Mouse (Mus musculus) embryonic facial prominence, embryonic 14.5 days (tissue): ENCODE results near the gene Olfr1415. TPM values are rescaled to one million over a fixed set of nuclear protein-coding genes. Genes with fewer than 3 reads are reported as not detected.
"Not testable (repeated sequence)": the region's sequence is repeated elsewhere in the genome, so short reads cannot be mapped to it uniquely, and the experiment has no call there.

Experiments
- ATAC-seq: fragments of 200-750 bp; cut with Nextera tagmentation; 2 replicates; pipeline ENCODE4 v1.8.0; 2017; ENCODE audit warnings: low read depth, moderate number of reproducible peaks, moderate TSS enrichment
- DNase-seq: peaks from one replicate; pipeline ENCODE4 v3.0.0-alpha.2; 2015; ENCODE audit warnings: low spot score
- H3K27ac ChIP-seq: fragments of 300-500 bp; sonication (generic); replicated peaks from 2 replicates; pipeline ENCODE4 v1.5.1; 2014; ENCODE audit warnings: low read depth, mild to moderate bottlenecking, low read length, moderate library complexity
- H3K27me3 ChIP-seq: fragments of 300-500 bp; sonication (generic); replicated peaks from 2 replicates; pipeline ENCODE4 v1.6.1; 2014; ENCODE audit warnings: low read length; ENCODE audit not compliant: control insufficient read depth, insufficient read depth
- H3K36me3 ChIP-seq: fragments of 300-500 bp; sonication (generic); 2 replicates; pipeline ENCODE4 v1.6.1; 2014; ENCODE audit warnings: low read length, mixed read lengths; ENCODE audit not compliant: control insufficient read depth, insufficient read depth
- H3K4me1 ChIP-seq: fragments of 300-500 bp; sonication (generic); 2 replicates; pipeline ENCODE4 v1.6.1; 2014; ENCODE audit warnings: antibody characterized with exemption, low read length; ENCODE audit not compliant: control insufficient read depth, insufficient read depth
- H3K4me2 ChIP-seq: fragments of 300-500 bp; sonication (generic); 2 replicates; pipeline ENCODE4 v1.6.1; 2014; ENCODE audit warnings: low read depth, mild to moderate bottlenecking, low read length, moderate library complexity, mixed read lengths
- H3K4me3 ChIP-seq: fragments of 300-500 bp; sonication (generic); 2 replicates; pipeline ENCODE4 v1.5.1; 2014; ENCODE audit warnings: low read depth, mild to moderate bottlenecking, low read length
- H3K9ac ChIP-seq: fragments of 300-500 bp; sonication (generic); 2 replicates; pipeline ENCODE4 v1.6.1; 2014; ENCODE audit warnings: low read depth, mild to moderate bottlenecking, low read length, moderate library complexity, mixed read lengths
- H3K9me3 ChIP-seq: fragments of 300-500 bp; sonication (generic); 2 replicates; pipeline ENCODE4 v1.6.1; 2016; ENCODE audit warnings: low read length; ENCODE audit not compliant: control insufficient read depth
- WGBS: fragments of 180-500 bp; shearing (Covaris S2); extraction: QIAGEN DNeasy Blood & Tissue Kit; methylation state at CpG from one replicate; pipeline ENCODE4 v1.1.7; 2014; 5-methylcytosine and 5-hydroxymethylcytosine counted together
- polyA plus RNA-seq: library from polyadenylated mRNA; unstranded; fragments of >200 nt; fragmentation: Nextera tagmentation; extraction: Ambion mirVana; gene quantifications from 2 replicates; pipeline ENCODE4 v1.2.1, GENCODE M21; 2014

Olfr1415 gene
- not detected in 2 replicates for polyA plus RNA-seq

GRCm38 (mm10) chr1:92496001-92496400 lies at the start of gene Olfr1415:
Olfr1415 (minus strand) TSS chr1:92496101.
- WGBS = 80% methylated on average over 2 of the region's 2 CpGs

GRCm38 (mm10) chr1:92539071-92539470 lies 43.2 kb upstream of the Olfr1415 start:
- Histone ChIP-seq H3K4me1 (no peaks in the 10 kb centered on the region), H3K4me2 (no peak overlapping the region), H3K36me3 (no peaks in the 10 kb centered on the region), H3K27me3 (no peaks in the 10 kb centered on the region), H3K4me3 (no peak overlapping the region), H3K9me3 (no peaks in the 10 kb centered on the region), H3K9ac (no peak overlapping the region), H3K27ac (no peak overlapping the region)
- DNase-seq (no peak), ATAC-seq (no peak)
- 32% methylated on average over 2 of the region's 2 CpGs for WGBS

More at GRCm38 (mm10) chr1:92496001-92496400, at the start of gene Olfr1415:
- Histone ChIP-seq H3K4me1 (no peaks in the 10 kb centered on the region), H3K9ac (no peak within 1 kb of the TSS), H3K4me3 (no peak within 1 kb of the TSS), H3K27me3 (no peaks in the 10 kb centered on the region), H3K27ac (no peak within 1 kb of the TSS), H3K9me3 (peaks cover 5% of the 10 kb centered on the region; the same call in 1 of the 2 replicates), H3K4me2 (no peak within 1 kb of the TSS), H3K36me3 (no peaks in the 10 kb centered on the region)
- DNase-seq = no peak
- ATAC-seq = no peak

GRCm38 (mm10) chr1:92536972-92537371 lies 41.1 kb upstream of the Olfr1415 start:
- no peak for ATAC-seq
- H3K4me3 ChIP-seq = no peak overlapping the region
- H3K9me3 ChIP-seq = no peaks in the 10 kb centered on the region
- 71% methylated on average over 1 of the region's 5 CpGs for WGBS
- no peaks in the 10 kb centered on the region for H3K27me3 ChIP-seq
- no peak overlapping the region for H3K4me2 ChIP-seq
- H3K4me1 ChIP-seq = no peaks in the 10 kb centered on the region
- H3K27ac ChIP-seq = no peak overlapping the region
- DNase-seq = no peak
- no peaks in the 10 kb centered on the region for H3K36me3 ChIP-seq
- H3K9ac ChIP-seq = no peak overlapping the region

- H3K4me2 ChIP-seq = no peak overlapping the region
Observed at GRCm38 (mm10) chr1:92523764-92524163, 27.9 kb upstream of the Olfr1415 start.

GRCm38 (mm10) chr1:92521376-92521775 lies 25.5 kb upstream of the Olfr1415 start:
- H3K9me3 ChIP-seq = no peaks in the 10 kb centered on the region
- no peaks in the 10 kb centered on the region for H3K4me1 ChIP-seq
- ATAC-seq (no peak), DNase-seq (peak; percentile 73)
- WGBS = 19% methylated on average over 10 of the region's 10 CpGs
- no peak overlapping the region for H3K4me3 ChIP-seq
- no peak overlapping the region for H3K9ac ChIP-seq
- no peaks in the 10 kb centered on the region for H3K27me3 ChIP-seq
- no peak overlapping the region for H3K27ac ChIP-seq
- H3K36me3 ChIP-seq = no peaks in the 10 kb centered on the region
- no peak overlapping the region for H3K4me2 ChIP-seq

More at GRCm38 (mm10) chr1:92523764-92524163, 27.9 kb upstream of the Olfr1415 start:
- Histone ChIP-seq H3K9me3 (no peaks in the 10 kb centered on the region), H3K9ac (no peak overlapping the region), H3K4me1 (no peaks in the 10 kb centered on the region), H3K36me3 (no peaks in the 10 kb centered on the region), H3K27ac (no peak overlapping the region), H3K27me3 (no peaks in the 10 kb centered on the region), H3K4me3 (no peak overlapping the region)
- DNase-seq (no peak), ATAC-seq (no peak)
- WGBS = 76% methylated on average over 3 of the region's 3 CpGs

- no peak for DNase-seq
- Histone ChIP-seq H3K36me3 (no peaks in the 10 kb centered on the region), H3K9ac (no peak overlapping the region), H3K4me3 (no peak overlapping the region), H3K4me2 (no peak overlapping the region), H3K27me3 (no peaks in the 10 kb centered on the region), H3K27ac (no peak overlapping the region), H3K9me3 (no peaks in the 10 kb centered on the region), H3K4me1 (no peaks in the 10 kb centered on the region)
- ATAC-seq = no peak
- WGBS = 84% methylated on average over 6 of the region's 6 CpGs
Observed at GRCm38 (mm10) chr1:92519046-92519445, 23.1 kb upstream of the Olfr1415 start.

GRCm38 (mm10) chr1:92518561-92518960 lies 22.7 kb upstream of the Olfr1415 start, which contains the start of gene Olfr1414:
Olfr1414 (minus strand) TSS chr1:92518661.
- Histone ChIP-seq H3K9me3 (no peaks in the 10 kb centered on the region), H3K4me3 (no peak within 1 kb of the TSS), H3K4me2 (no peak within 1 kb of the TSS), H3K36me3 (no peaks in the 10 kb centered on the region), H3K4me1 (no peaks in the 10 kb centered on the region), H3K27me3 (no peaks in the 10 kb centered on the region), H3K27ac (no peak within 1 kb of the TSS), H3K9ac (no peak within 1 kb of the TSS)
- DNase-seq (no peak), ATAC-seq (no peak)
- WGBS = 74% methylated on average over 3 of the region's 3 CpGs

GRCm38 (mm10) chr1:92515390-92515789 lies 19.5 kb upstream of the Olfr1415 start:
- 70% methylated on average over 11 of the region's 11 CpGs for WGBS
- ATAC-seq (no peak), DNase-seq (no peak)
- Histone ChIP-seq H3K36me3 (no peaks in the 10 kb centered on the region), H3K4me2 (no peak overlapping the region), H3K9me3 (no peaks in the 10 kb centered on the region), H3K27ac (no peak overlapping the region), H3K4me3 (no peak overlapping the region), H3K27me3 (no peaks in the 10 kb centered on the region), H3K4me1 (no peaks in the 10 kb centered on the region), H3K9ac (no peak overlapping the region)

GRCm38 (mm10) chr1:92511646-92512045 lies 15.7 kb upstream of the Olfr1415 start:
- H3K9me3 ChIP-seq, H3K27ac ChIP-seq, DNase-seq, H3K9ac ChIP-seq, H3K4me3 ChIP-seq, H3K4me1 ChIP-seq, H3K4me2 ChIP-seq, ATAC-seq, H3K27me3 ChIP-seq, H3K36me3 ChIP-seq: not testable (repeated sequence)
- 94% methylated on average over 4 of the region's 5 CpGs for WGBS
